Mouse (Mus musculus): ENCODE measurements around the gene Ptprd. TPM values are rescaled to one million over a fixed set of nuclear protein-coding genes. Genes with fewer than 3 reads are reported as not detected.

Gene Ptprd
- polyA plus RNA-seq, 1 experiment from 2014 or later = 10.0 TPM

DNA sequence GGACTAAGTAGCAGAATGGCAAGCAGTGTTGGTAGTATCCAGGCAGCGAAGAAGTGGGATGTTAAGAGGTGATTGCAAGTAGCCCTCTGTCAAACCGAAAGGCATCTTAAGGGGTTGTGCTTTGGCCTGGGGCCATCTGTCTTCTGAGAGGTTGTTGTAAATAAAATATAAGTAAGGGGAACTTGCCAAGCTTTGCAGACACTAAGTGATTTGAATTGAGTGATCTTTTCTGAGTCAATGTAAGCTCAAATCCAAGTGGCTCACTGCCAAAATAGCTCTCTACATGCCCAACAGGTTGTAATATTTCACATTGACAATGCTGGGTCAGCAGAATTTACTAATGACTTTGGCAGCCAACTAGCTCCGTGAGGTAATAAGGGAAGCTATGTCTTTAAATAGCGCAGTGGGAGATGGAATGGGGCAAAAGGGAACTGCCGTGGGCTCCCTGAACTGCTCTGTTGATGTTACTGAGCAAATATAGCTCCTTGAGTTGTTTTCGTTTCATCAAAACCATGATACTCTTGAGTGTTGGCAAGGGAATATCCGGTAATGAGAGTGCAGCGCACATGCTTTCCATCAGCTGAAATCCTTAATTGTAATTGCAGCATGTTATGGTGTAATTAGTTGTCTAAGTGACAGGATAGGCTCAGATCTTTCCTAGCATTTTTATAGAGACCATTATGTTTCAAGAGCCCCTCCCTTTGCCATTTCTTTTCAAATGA is 952.4 kb downstream of the Ptprd start:
- H3K27ac ChIP-seq (ENCODE audit: low read length) = no peak overlapping the region
- H3K4me2 ChIP-seq (ENCODE audit: low read depth, low read length) = peak overlapping the region; percentile 55
- no peaks in the 10 kb centered on the region for H3K27me3 ChIP-seq (ENCODE audit: control insufficient read depth, insufficient read depth, low read length)
- H3K4me1 ChIP-seq (ENCODE audit: control insufficient read depth, insufficient read depth, low read length) = peaks cover 6% of the 10 kb centered on the region; the same call in 1 of the 2 replicates
- H3K9ac ChIP-seq (ENCODE audit: low read length) = no peak overlapping the region
- H3K4me3 ChIP-seq (ENCODE audit: low read length) = no peak overlapping the region
- H3K9me3 ChIP-seq (replicated peaks; ENCODE audit: control insufficient read depth, low read length) = no peaks in the 10 kb centered on the region
- H3K36me3 ChIP-seq (ENCODE audit: control insufficient read depth, insufficient read depth) = no peaks in the 10 kb centered on the region
- WGBS = 32% methylated on average over 8 of the region's 8 CpGs
- ATAC-seq (replicated peaks; ENCODE audit: extremely low read depth, insufficient read depth, low FRiP score) = peak; percentile 65

GRCm38 (mm10) chr4:77251188-77251587 is 960.6 kb downstream of the Ptprd start:
- H3K27ac ChIP-seq (ENCODE audit: low read length) = no peak overlapping the region
- no peaks in the 10 kb centered on the region for H3K27me3 ChIP-seq (ENCODE audit: control insufficient read depth, insufficient read depth, low read length)
- WGBS = 71% methylated on average over 4 of the region's 4 CpGs
- H3K4me3 ChIP-seq (ENCODE audit: low read length) = no peak overlapping the region
- ATAC-seq (replicated peaks; ENCODE audit: extremely low read depth, insufficient read depth, low FRiP score) = no peak
- no peak overlapping the region for H3K4me2 ChIP-seq (ENCODE audit: low read depth, low read length)
- no peaks in the 10 kb centered on the region for H3K4me1 ChIP-seq (ENCODE audit: control insufficient read depth, insufficient read depth, low read length)
- H3K9ac ChIP-seq (ENCODE audit: low read length) = no peak overlapping the region
- H3K9me3 ChIP-seq (replicated peaks; ENCODE audit: control insufficient read depth, low read length) = no peaks in the 10 kb centered on the region
- no peaks in the 10 kb centered on the region for H3K36me3 ChIP-seq (ENCODE audit: control insufficient read depth, insufficient read depth)

- Histone ChIP-seq H3K9ac (ENCODE audit: low read length) (no peak overlapping the region), H3K4me1 (ENCODE audit: control insufficient read depth, insufficient read depth, low read length) (no peaks in the 10 kb centered on the region), H3K36me3 (ENCODE audit: control insufficient read depth, insufficient read depth) (no peaks in the 10 kb centered on the region), H3K9me3 (replicated peaks; ENCODE audit: control insufficient read depth, low read length) (no peaks in the 10 kb centered on the region), H3K4me2 (ENCODE audit: low read depth, low read length) (no peak overlapping the region), H3K27me3 (ENCODE audit: control insufficient read depth, insufficient read depth, low read length) (no peaks in the 10 kb centered on the region), H3K27ac (ENCODE audit: low read length) (no peak overlapping the region), H3K4me3 (ENCODE audit: low read length) (no peak overlapping the region)
- WGBS = 46% methylated on average over 1 of the region's 1 CpGs
- ATAC-seq (replicated peaks; ENCODE audit: extremely low read depth, insufficient read depth, low FRiP score) = no peak
Measured at GRCm38 (mm10) chr4:77249801-77250200, 962.0 kb downstream of the Ptprd start.

DNA sequence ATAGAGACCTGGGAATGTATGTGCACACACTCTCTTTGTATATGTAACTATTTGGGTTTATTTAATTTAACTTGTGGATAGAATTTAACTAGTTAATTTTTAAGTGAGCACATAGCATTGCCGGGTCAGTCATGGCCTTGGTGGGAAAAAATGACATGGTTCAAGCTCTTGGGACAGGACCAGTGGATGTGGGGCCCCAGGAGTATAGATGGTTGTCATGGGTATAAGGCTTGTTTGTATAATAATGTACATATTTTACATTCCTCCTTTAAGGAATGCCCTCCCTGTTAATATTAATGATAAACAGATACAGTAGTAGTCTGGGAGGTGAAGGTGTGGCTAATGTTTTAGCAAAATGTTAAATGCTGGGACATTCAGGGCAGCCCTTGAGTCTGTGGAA is 962.8 kb downstream of the Ptprd start:
- Histone ChIP-seq H3K27ac (ENCODE audit: low read length) (no peak overlapping the region), H3K27me3 (ENCODE audit: control insufficient read depth, insufficient read depth, low read length) (no peaks in the 10 kb centered on the region), H3K4me2 (ENCODE audit: low read depth, low read length) (no peak overlapping the region), H3K9me3 (replicated peaks; ENCODE audit: control insufficient read depth, low read length) (no peaks in the 10 kb centered on the region), H3K4me1 (ENCODE audit: control insufficient read depth, insufficient read depth, low read length) (no peaks in the 10 kb centered on the region), H3K36me3 (ENCODE audit: control insufficient read depth, insufficient read depth) (no peaks in the 10 kb centered on the region), H3K4me3 (ENCODE audit: low read length) (no peak overlapping the region), H3K9ac (ENCODE audit: low read length) (no peak overlapping the region)
- no peak for ATAC-seq (replicated peaks; ENCODE audit: extremely low read depth, insufficient read depth, low FRiP score)
- 73% methylated on average over 1 of the region's 1 CpGs for WGBS

GRCm38 (mm10) chr4:77241852-77242455 is 969.8 kb downstream of the Ptprd start:
- H3K27me3 ChIP-seq (ENCODE audit: control insufficient read depth, insufficient read depth, low read length) = no peaks in the 10 kb centered on the region
- H3K9ac ChIP-seq (ENCODE audit: low read length) = no peak overlapping the region
- no peak overlapping the region for H3K4me3 ChIP-seq (ENCODE audit: low read length)
- no peaks in the 10 kb centered on the region for H3K4me1 ChIP-seq (ENCODE audit: control insufficient read depth, insufficient read depth, low read length)
- no peak for ATAC-seq (replicated peaks; ENCODE audit: extremely low read depth, insufficient read depth, low FRiP score)
- no peak overlapping the region for H3K27ac ChIP-seq (ENCODE audit: low read length)
- no peak overlapping the region for H3K4me2 ChIP-seq (ENCODE audit: low read depth, low read length)
- no peaks in the 10 kb centered on the region for H3K36me3 ChIP-seq (ENCODE audit: control insufficient read depth, insufficient read depth)
- no peaks in the 10 kb centered on the region for H3K9me3 ChIP-seq (replicated peaks; ENCODE audit: control insufficient read depth, low read length)
- WGBS = 78% methylated on average over 6 of the region's 6 CpGs

DNA sequence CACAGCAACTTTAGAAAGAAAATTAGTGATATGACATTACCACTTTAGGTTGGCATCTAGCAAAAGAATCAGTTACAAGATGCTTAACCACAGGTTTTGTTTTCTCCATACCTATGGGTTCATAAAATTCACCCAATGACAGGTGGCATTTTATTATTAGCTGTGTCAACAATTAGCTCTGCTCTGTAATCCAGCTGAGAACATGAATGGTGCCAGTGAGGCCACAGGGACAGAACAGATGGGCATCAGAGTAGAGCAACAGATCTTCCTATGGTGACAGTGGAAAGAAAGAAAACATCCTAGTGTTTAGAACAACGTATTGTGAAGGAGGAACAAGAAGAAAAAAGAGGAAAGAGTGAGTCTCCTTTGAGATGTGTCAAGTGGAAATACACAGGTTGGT is 973.6 kb downstream of the Ptprd start:
- no peak overlapping the region for H3K4me2 ChIP-seq (ENCODE audit: low read depth, low read length)
- no peaks in the 10 kb centered on the region for H3K4me1 ChIP-seq (ENCODE audit: control insufficient read depth, insufficient read depth, low read length)
- no peak for ATAC-seq (replicated peaks; ENCODE audit: extremely low read depth, insufficient read depth, low FRiP score)
- no peaks in the 10 kb centered on the region for H3K27me3 ChIP-seq (ENCODE audit: control insufficient read depth, insufficient read depth, low read length)
- no peaks in the 10 kb centered on the region for H3K36me3 ChIP-seq (ENCODE audit: control insufficient read depth, insufficient read depth)
- 68% methylated on average over 1 of the region's 1 CpGs for WGBS
- no peak overlapping the region for H3K27ac ChIP-seq (ENCODE audit: low read length)
- H3K9me3 ChIP-seq (replicated peaks; ENCODE audit: control insufficient read depth, low read length) = no peaks in the 10 kb centered on the region
- no peak overlapping the region for H3K9ac ChIP-seq (ENCODE audit: low read length)
- no peak overlapping the region for H3K4me3 ChIP-seq (ENCODE audit: low read length)

GRCm38 (mm10) chr4:77233243-77233642 is 978.5 kb downstream of the Ptprd start:
- Histone ChIP-seq H3K4me2 (ENCODE audit: low read depth, low read length) (no peak overlapping the region), H3K36me3 (ENCODE audit: control insufficient read depth, insufficient read depth) (no peaks in the 10 kb centered on the region), H3K27ac (ENCODE audit: low read length) (no peak overlapping the region), H3K9ac (ENCODE audit: low read length) (no peak overlapping the region), H3K27me3 (ENCODE audit: control insufficient read depth, insufficient read depth, low read length) (no peaks in the 10 kb centered on the region), H3K4me3 (ENCODE audit: low read length) (no peak overlapping the region), H3K9me3 (replicated peaks; ENCODE audit: control insufficient read depth, low read length) (no peaks in the 10 kb centered on the region), H3K4me1 (ENCODE audit: control insufficient read depth, insufficient read depth, low read length) (no peaks in the 10 kb centered on the region)
- 60% methylated on average over 2 of the region's 2 CpGs for WGBS
- no peak for ATAC-seq (replicated peaks; ENCODE audit: extremely low read depth, insufficient read depth, low FRiP score)

GRCm38 (mm10) chr4:77168866-77169265 is 1042.9 kb downstream of the Ptprd start:
- H3K4me1 ChIP-seq (ENCODE audit: control insufficient read depth, insufficient read depth, low read length) = no peaks in the 10 kb centered on the region
- no peak overlapping the region for H3K4me2 ChIP-seq (ENCODE audit: low read depth, low read length)
- H3K36me3 ChIP-seq (ENCODE audit: control insufficient read depth, insufficient read depth) = no peaks in the 10 kb centered on the region
- H3K27me3 ChIP-seq (ENCODE audit: control insufficient read depth, insufficient read depth, low read length) = no peaks in the 10 kb centered on the region
- ATAC-seq (replicated peaks; ENCODE audit: extremely low read depth, insufficient read depth, low FRiP score) = no peak
- no peak overlapping the region for H3K9ac ChIP-seq (ENCODE audit: low read length)
- no peak overlapping the region for H3K4me3 ChIP-seq (ENCODE audit: low read length)
- H3K9me3 ChIP-seq (replicated peaks; ENCODE audit: control insufficient read depth, low read length) = no peaks in the 10 kb centered on the region
- 84% methylated on average over 8 of the region's 8 CpGs for WGBS
- no peak overlapping the region for H3K27ac ChIP-seq (ENCODE audit: low read length)

DNA sequence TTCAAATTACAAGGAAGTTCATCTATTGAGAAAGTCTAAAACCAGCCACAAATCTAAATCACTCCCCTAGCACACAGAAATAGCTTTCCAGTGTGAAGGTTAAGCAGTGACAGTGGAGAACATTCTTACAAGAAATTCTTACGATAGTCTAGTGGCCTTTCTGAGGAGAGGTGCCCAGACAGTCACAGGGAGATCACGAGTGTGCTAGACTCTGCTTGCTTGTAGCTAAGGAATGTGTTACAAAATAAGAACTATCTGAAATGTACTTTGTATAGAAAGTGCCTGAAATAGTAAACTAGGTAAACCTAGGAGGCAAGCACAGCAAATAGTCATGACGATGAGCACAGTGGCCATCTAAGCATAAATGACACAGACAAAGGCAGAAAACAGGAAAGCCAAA is 1054.2 kb downstream of the Ptprd start:
- Histone ChIP-seq H3K36me3 (ENCODE audit: control insufficient read depth, insufficient read depth) (no peaks in the 10 kb centered on the region), H3K9ac (ENCODE audit: low read length) (no peak overlapping the region), H3K9me3 (replicated peaks; ENCODE audit: control insufficient read depth, low read length) (no peaks in the 10 kb centered on the region), H3K4me2 (ENCODE audit: low read depth, low read length) (no peak overlapping the region), H3K4me1 (ENCODE audit: control insufficient read depth, insufficient read depth, low read length) (no peaks in the 10 kb centered on the region), H3K27me3 (ENCODE audit: control insufficient read depth, insufficient read depth, low read length) (no peaks in the 10 kb centered on the region), H3K4me3 (ENCODE audit: low read length) (no peak overlapping the region), H3K27ac (ENCODE audit: low read length) (no peak overlapping the region)
- WGBS = 59% methylated on average over 3 of the region's 3 CpGs
- ATAC-seq (replicated peaks; ENCODE audit: extremely low read depth, insufficient read depth, low FRiP score) = no peak

All from heart, embryonic 16.5 days (tissue).